Mouse (Mus musculus): ENCODE measurements around the gene Alpk1. TPM values are rescaled to one million over a fixed set of nuclear protein-coding genes. Genes with fewer than 3 reads are reported as not detected.

Gene Alpk1
- total RNA-seq, 2 experiments from 2014 or later, result 2.0 to 3.1 TPM

- no peak for DNase-seq
Measured at GRCm38 (mm10) chr3:127630190-127630589, 150.1 kb downstream of the Alpk1 start.

DNA sequence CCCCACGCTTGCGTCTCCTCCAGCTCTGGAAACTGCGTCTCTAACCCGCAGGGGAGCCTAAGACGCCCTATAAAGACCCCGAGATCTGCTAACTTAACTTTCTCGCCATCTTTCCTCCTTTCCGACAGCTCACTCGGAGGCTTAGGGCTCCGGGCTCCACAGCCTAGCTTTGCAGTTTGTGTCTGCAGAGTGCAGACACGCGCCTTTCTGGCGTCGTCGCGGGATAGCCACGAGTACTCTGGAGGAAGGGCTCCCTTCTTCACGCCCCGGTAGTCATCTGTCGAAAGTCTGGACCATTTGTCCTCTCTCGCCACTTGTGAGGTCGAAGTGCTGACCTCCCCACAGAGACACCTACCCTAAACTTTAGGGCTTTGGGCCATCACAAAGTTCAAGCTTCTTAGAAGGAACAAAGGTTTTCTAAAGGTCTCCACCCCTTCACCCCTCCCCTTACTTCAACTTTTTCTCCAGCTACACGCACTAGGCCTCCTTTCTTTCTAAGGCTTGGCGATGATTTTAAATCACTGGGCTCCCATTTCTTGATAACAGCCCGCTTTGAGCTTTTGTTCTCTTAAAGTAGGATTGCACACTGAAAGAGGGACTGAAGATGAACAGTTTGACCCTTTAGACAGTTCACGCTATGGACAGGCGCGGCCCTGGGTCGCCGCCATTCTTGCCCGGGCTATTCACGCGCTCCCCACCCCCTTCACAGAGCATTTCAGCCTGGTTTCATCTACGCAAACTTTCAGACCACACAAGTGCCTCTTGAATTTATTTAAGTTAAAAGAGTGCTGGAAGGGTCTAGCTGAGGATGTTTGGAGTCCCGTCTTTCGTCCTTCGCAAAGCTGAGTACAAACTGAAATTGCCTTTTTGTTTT, 151.8 kb downstream of the Alpk1 start:
- no peak for DNase-seq

- no peak for DNase-seq
Measured at GRCm38 (mm10) chr3:127627956-127628310, 152.4 kb downstream of the Alpk1 start.

- DNase-seq, result no peak
Measured at GRCm38 (mm10) chr3:127627151-127627955, 153.0 kb downstream of the Alpk1 start.

GRCm38 (mm10) chr3:127626524-127626923, 153.8 kb downstream of the Alpk1 start:
- no peak for DNase-seq

DNA sequence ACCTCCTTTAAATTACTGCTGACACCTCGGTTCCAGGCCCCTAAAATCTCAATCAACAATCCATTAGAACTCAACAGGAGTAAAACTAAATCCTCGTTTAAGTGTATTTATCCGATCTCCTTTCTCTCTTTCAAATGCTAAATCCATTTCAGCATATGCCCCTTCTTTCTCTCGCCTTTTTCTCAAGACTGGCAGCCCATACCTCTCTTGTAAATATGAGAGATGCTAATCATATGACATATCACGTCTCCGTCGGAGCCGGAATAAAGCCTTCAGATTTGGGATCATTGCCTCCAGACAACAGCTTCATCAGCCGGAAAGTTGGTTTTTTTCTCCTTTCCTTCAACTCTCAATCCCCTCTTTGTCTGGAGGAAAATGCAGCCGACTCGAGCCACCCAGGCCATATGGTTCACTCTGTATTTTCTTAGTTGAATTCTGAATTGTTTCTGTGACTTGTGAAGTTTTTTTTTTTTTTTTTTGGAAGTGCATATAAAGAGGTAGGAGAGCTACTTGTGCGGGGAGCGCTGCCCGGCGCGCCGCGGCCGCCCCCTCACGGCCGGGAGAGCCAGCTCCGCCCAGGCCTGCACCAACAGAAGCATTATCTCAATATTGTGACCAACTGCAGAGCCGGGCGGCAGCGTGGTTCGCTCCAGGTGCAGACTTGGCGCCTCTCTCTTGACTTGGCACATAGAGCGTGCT, 154.5 kb downstream of the Alpk1 start:
- no peak for DNase-seq

DNA sequence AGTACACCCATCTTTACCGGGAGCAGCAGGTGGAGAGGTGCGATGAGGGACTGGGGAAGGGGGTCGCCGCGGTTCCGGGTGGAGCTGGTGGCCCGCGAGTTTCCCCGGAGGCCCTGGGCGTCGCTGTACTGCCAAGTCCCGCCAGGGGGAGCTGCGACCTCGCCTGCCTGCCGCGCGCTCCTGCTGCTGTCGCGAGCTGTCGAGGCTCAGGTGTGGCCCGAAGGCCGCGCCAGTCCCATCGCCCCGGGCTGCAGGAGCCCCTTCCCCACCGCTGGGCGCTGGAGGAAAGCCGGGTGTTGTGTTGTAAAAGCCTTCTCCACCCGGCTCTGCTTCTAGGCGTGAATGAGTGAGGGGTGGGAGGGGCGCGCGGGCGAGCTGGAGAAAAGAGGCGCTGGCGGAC, 155.0 kb downstream of the Alpk1 start:
- peak; percentile 81 for DNase-seq

Other genes with a start within 250 kb of the Alpk1 start
- gene Larp7, start 227.2 kb downstream of the Alpk1 start, total RNA-seq (2021), result 10 to 100 TPM; 15.3 to 19.5 TPM
- 1 to 10 TPM; 2.4 to 3.5 TPM for gene Zgrf1, start 227.0 kb downstream of the Alpk1 start, total RNA-seq (2021)
- not detected for gene Neurog2, start 147.4 kb downstream of the Alpk1 start, total RNA-seq (2021)
- gene Tifa, start 9.3 kb upstream of the Alpk1 start, total RNA-seq (2021), result 1 to 10 TPM; 1.7 to 2.7 TPM
- gene Ap1ar, start 57.0 kb upstream of the Alpk1 start, total RNA-seq (2021), result 10 to 100 TPM; 15.5 to 18.7 TPM
- 1 to 10 TPM; 4.0 to 5.8 TPM for gene Fam241a, start 115.8 kb upstream of the Alpk1 start, total RNA-seq (2021)